Mouse (Mus musculus) C2C12 (cell line): ENCODE results near the gene Rasgrp1. TPM values are rescaled to one million over a fixed set of nuclear protein-coding genes. Genes with fewer than 3 reads are reported as not detected.

Source experiments
- H3K27me3 ChIP-seq: one replicate; pipeline ENCODE4 v1.6.1; 2011; ENCODE audit not compliant: control insufficient read depth, insufficient read depth, insufficient read length
- H3K36me3 ChIP-seq: one replicate; pipeline ENCODE4 v1.6.1; 2011; ENCODE audit not compliant: control insufficient read depth, insufficient read depth
- H3K4me3 ChIP-seq: one replicate; pipeline ENCODE4 v1.5.1; 2011; ENCODE audit warnings: mild to moderate bottlenecking, control low read depth; ENCODE audit not compliant: poor library complexity, insufficient read depth, severe bottlenecking
- H3K79me2 ChIP-seq: one replicate; pipeline ENCODE4 v1.6.1; 2011; ENCODE audit not compliant: control insufficient read depth, insufficient read depth
- H3K79me3 ChIP-seq: one replicate; pipeline ENCODE4 v1.6.1; 2011; ENCODE audit warnings: low read depth, control low read depth
- H3ac ChIP-seq: one replicate; pipeline ENCODE3; 2011; ENCODE audit warnings: low read depth; ENCODE audit not compliant: control insufficient read depth, insufficient read length
- CEBPB ChIP-seq: IDR thresholded peaks from one replicate; pipeline ENCODE4 v1.6.1; 2011; ENCODE audit warnings: low read depth, mild to moderate bottlenecking, control low read depth, moderate library complexity
- CTCF ChIP-seq: IDR thresholded peaks from one replicate; pipeline ENCODE4 v1.5.1; 2011; ENCODE audit not compliant: control insufficient read depth, insufficient read depth, insufficient read length
- FOSL1 ChIP-seq: IDR thresholded peaks from one replicate; pipeline ENCODE4 v1.8.0; 2011; ENCODE audit warnings: mild to moderate bottlenecking, low read length; ENCODE audit not compliant: poor library complexity, insufficient read depth, severe bottlenecking
- MAX ChIP-seq: IDR thresholded peaks from one replicate; pipeline ENCODE4 v1.6.1; 2011; ENCODE audit warnings: mild to moderate bottlenecking, control low read depth
- MYOD1 ChIP-seq: IDR thresholded peaks from one replicate; pipeline ENCODE4 v1.6.1; 2011; ENCODE audit warnings: low read depth; ENCODE audit not compliant: control insufficient read depth, insufficient read length
- MYOG ChIP-seq: IDR thresholded peaks from one replicate; pipeline ENCODE4 v1.6.1; 2011; ENCODE audit not compliant: control insufficient read depth, insufficient read length; ENCODE audit errors: extremely low read depth
- USF1 ChIP-seq: IDR thresholded peaks from one replicate; pipeline ENCODE4 v1.6.1; 2011; ENCODE audit warnings: low read depth, mild to moderate bottlenecking, control low read depth, moderate library complexity
- polyA plus RNA-seq: library from polyadenylated mRNA; unstranded; fragments of >200 nt; fragmentation: generic; extraction: Trizol; gene quantifications from one replicate; pipeline ENCODE4 v1.2.1, GENCODE M21; 2012; ENCODE audit warnings: missing spikeins

Gene Rasgrp1
- polyA plus RNA-seq, 1 experiment: not detected

DNA sequence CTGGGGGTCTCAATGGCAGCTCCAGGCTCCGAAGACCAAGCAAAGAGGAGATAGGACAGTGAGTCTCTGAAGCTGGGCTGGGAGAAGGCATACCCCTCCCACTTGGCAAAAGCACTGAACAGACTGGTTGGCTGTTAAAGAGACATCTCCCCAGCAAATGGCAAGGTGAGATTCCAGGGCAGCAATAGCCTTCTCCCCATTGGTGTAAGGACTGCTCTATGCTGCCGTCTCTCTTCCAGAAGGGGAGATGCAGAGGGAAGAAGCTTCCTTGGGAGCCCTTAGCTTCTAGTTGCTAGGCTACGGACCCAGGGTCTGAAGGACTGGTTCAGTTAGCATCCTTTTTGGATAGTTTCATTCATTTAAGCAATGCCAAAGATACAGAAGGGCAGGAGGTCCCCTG, 4.3 kb downstream of the Rasgrp1 start:
- peaks cover 30% of the 10 kb centered on the region for H3K27me3 ChIP-seq
- H3K36me3 ChIP-seq: no peaks in the 10 kb centered on the region
- no peaks in the 10 kb centered on the region for H3K79me2 ChIP-seq
- no peak overlapping the region for H3K4me3 ChIP-seq
- H3K79me3 ChIP-seq: no peaks in the 10 kb centered on the region
- no peak for TF ChIP-seq USF1
- no peak for TF ChIP-seq MAX
- no peak for TF ChIP-seq MYOG
- TF ChIP-seq CTCF: no peak
- TF ChIP-seq CEBPB: no peak
- no peak for TF ChIP-seq FOSL1
- H3ac ChIP-seq: no peak overlapping the region

DNA sequence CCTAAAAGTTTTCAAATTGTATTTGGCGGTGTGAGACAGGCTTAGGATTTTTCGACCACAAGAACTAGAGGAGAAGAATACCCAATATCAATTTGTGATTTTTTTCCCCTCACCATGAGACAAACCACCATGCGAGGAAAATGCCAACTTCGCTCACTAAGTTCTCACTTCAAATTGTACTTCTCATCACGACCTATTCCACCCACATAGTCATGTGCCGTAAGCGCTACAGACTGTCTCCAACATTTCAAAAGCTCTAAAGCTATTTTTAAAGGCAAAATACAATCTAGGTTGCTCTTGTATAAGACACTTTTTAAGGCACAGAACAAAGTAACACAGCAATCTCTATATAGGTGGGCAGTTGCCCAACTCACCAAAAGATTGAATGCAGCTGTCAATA, 4.9 kb downstream of the Rasgrp1 start:
- no peak for TF ChIP-seq USF1
- TF ChIP-seq MAX: no peak
- no peak for TF ChIP-seq FOSL1
- no peak for TF ChIP-seq CTCF
- TF ChIP-seq MYOG: no peak
- TF ChIP-seq CEBPB: no peak
- TF ChIP-seq MYOD1: no peak
- no peak overlapping the region for H3K4me3 ChIP-seq

DNA sequence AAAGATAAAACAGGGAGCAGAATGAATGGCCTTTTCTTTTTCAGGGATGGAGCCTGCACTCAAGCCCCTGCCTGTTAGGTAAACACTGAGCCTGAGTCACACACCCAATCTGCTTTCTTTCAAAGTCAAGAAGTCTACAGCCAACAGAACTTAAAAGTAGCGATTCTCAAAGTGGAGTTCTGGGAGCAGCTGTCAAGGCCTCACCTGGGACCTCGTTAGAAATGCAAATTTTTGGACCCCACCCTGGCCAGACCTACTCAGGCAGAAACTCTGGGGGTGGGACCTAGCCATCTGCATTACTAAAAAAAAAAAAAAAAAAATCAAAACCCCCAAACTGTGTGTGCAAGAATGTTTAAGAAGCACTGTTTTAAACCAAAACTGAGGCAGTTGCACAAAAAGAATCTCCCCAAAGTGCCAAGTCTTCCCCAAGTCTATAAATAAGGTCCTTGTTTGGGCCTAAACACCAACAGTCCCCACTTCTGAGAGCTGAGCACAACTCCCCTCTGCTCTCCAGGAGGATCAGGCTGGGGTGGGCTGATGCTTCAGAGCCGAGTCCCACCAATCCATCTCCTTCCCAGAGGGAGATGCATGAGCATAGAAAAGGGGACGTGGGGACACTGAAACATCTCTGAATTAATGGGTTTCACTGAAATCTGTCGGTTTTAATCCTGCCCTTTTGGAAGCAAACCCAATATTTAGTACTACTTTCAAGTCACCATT, 5.7 kb downstream of the Rasgrp1 start:
- TF ChIP-seq MYOD1 (no peak), CTCF (no peak), MYOG (no peak), MAX (no peak), CEBPB (no peak), FOSL1 (no peak), USF1 (no peak)
- H3K79me3 ChIP-seq: no peaks in the 10 kb centered on the region
- no peaks in the 10 kb centered on the region for H3K79me2 ChIP-seq
- no peaks in the 10 kb centered on the region for H3K36me3 ChIP-seq
- no peak overlapping the region for H3K4me3 ChIP-seq
- H3ac ChIP-seq: no peak overlapping the region
- peaks cover 23% of the 10 kb centered on the region for H3K27me3 ChIP-seq

More for the DNA sequence above, 4.9 kb downstream of the Rasgrp1 start:
- H3ac ChIP-seq: no peak overlapping the region
- H3K79me2 ChIP-seq: no peaks in the 10 kb centered on the region
- H3K36me3 ChIP-seq: no peaks in the 10 kb centered on the region
- H3K79me3 ChIP-seq: no peaks in the 10 kb centered on the region
- H3K27me3 ChIP-seq: peaks cover 29% of the 10 kb centered on the region

DNA sequence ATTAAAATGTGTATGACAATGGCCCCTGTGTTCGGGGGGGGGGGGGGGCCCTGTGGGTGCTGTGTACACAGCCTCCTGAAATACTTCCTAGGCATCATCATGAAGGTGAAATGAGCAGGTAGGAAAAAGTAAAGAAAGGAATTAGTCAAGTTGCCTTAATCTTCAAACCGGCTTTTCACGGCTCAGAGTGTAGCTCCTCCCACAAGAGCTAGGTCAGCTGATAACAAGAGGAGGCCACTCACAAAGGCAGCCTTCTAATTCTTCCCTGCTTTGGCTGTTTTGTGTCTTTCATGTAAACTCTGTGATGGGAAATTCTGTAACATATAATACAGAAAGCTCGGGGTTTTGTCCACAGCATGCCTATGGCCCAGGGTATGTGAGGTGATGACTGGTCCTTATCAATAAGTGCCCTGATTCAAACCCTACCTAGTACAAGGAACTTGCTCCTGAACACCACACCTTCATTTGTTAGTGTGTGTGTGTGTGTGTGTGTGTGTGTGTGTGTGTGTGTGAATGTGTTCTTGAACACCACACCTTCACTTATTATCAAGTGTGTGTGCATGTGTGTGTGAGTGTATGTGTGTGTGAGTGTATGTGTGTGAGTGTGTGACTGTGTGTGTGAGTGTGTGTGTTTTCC, 7.1 kb downstream of the Rasgrp1 start:
- no peaks in the 10 kb centered on the region for H3K36me3 ChIP-seq
- H3K4me3 ChIP-seq: no peak overlapping the region
- peaks cover 25% of the 10 kb centered on the region for H3K27me3 ChIP-seq
- no peak overlapping the region for H3ac ChIP-seq
- TF ChIP-seq MYOG (no peak), MYOD1 (no peak), FOSL1 (no peak), CTCF (no peak), CEBPB (no peak), USF1 (no peak), MAX (no peak)
- H3K79me2 ChIP-seq: no peaks in the 10 kb centered on the region
- no peaks in the 10 kb centered on the region for H3K79me3 ChIP-seq

DNA sequence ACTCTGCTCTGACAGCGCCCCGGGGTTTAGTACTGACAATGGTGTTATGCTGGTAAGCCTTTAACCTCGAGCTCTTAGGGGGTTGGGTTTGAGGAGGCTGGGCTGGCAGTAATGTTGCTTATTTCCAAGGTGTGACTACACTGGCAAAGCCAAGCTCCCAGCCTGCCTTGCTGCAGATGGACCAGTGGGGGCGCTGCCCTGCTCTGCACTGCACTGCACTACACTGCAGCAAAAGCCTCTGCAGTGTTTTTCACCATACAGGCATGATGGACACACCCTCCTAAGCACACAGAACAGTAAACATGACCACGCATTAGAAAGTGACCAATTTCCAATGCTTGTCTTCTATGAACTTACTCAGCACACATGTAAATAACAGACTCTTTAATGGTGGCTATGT, 11.2 kb downstream of the Rasgrp1 start:
- H3K79me3 ChIP-seq: no peaks in the 10 kb centered on the region
- TF ChIP-seq FOSL1 (no peak), CEBPB (no peak), USF1 (no peak), MAX (no peak), MYOG (no peak), MYOD1 (no peak), CTCF (no peak)
- H3K36me3 ChIP-seq: no peaks in the 10 kb centered on the region

More for the DNA sequence above, 11.2 kb downstream of the Rasgrp1 start:
- H3ac ChIP-seq: no peak overlapping the region
- peaks cover 14% of the 10 kb centered on the region for H3K27me3 ChIP-seq
- no peaks in the 10 kb centered on the region for H3K79me2 ChIP-seq
- no peak overlapping the region for H3K4me3 ChIP-seq
